Mouse (Mus musculus) neural tube, embryonic 13.5 days (tissue): ENCODE data around the gene B3galt1. TPM values are rescaled to one million over a fixed set of nuclear protein-coding genes. Genes with fewer than 3 reads are reported as not detected.

Experiments
- ATAC-seq: fragments of 200-750 bp; cut with Nextera tagmentation; 2 replicates; pipeline ENCODE4 v1.8.0; 2017; ENCODE audit warnings: low read depth, mild to moderate bottlenecking, moderate TSS enrichment, moderate library complexity
- H3K27ac ChIP-seq: fragments of 300-500 bp; sonication (generic); replicated peaks from 2 replicates; pipeline ENCODE4 v1.5.1; 2015; ENCODE audit warnings: moderate library complexity, mild to moderate bottlenecking, inconsistent platforms
- H3K27me3 ChIP-seq: fragments of 300-500 bp; sonication (generic); 2 replicates; pipeline ENCODE4 v1.6.1; 2015; ENCODE audit warnings: mild to moderate bottlenecking, inconsistent platforms
- H3K36me3 ChIP-seq: fragments of 300-500 bp; sonication (generic); 2 replicates; pipeline ENCODE4 v1.6.1; 2015; ENCODE audit warnings: mild to moderate bottlenecking, inconsistent platforms
- H3K4me1 ChIP-seq: fragments of 300-500 bp; sonication (generic); replicated peaks from 2 replicates; pipeline ENCODE4 v1.6.1; 2015; ENCODE audit warnings: inconsistent platforms
- H3K4me2 ChIP-seq: fragments of 300-500 bp; sonication (generic); 2 replicates; pipeline ENCODE4 v1.6.1; 2015; ENCODE audit warnings: inconsistent platforms, mild to moderate bottlenecking, moderate library complexity
- H3K4me3 ChIP-seq: fragments of 300-500 bp; sonication (generic); 2 replicates; pipeline ENCODE4 v1.5.1; 2015; ENCODE audit warnings: mild to moderate bottlenecking, inconsistent platforms
- H3K9ac ChIP-seq: fragments of 300-500 bp; sonication (generic); 2 replicates; pipeline ENCODE4 v1.6.1; 2015; ENCODE audit warnings: moderate library complexity, mild to moderate bottlenecking, inconsistent platforms
- H3K9me3 ChIP-seq: fragments of 300-500 bp; sonication (generic); 2 replicates; pipeline ENCODE4 v1.6.1; 2016; ENCODE audit warnings: inconsistent platforms
- WGBS: fragments of 180-500 bp; shearing (Covaris S2); methylation state at CpG from one replicate; pipeline ENCODE4 v1.1.7; 2015; 5-methylcytosine and 5-hydroxymethylcytosine counted together
- polyA plus RNA-seq: library from polyadenylated mRNA; unstranded; fragments of >200 nt; fragmentation: Nextera tagmentation; extraction: Ambion mirVana; gene quantifications from 2 replicates; pipeline ENCODE4 v1.2.1, GENCODE M21; 2015

B3galt1 gene
- polyA plus RNA-seq, 1 experiment from 2014 or later = 54.6 TPM

DNA sequence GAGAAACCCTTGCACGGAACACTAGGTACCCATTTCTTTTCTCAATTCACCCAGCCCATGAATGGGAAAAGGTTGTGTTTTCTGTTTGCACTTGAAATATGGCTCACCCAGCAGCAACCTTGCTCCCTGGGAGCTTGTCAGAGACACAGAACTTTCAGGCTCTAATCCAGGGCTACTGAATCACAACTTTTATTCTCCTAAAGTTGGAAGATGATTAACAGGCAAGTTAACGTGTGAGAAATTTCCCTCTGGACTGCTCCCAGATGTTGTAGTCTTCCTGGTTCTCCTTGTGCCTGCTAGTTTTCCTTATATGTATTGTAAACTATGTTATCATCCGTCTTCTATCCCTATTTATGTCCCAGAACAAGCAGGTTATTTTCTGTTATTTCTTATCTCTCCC is 221.9 kb downstream of the B3galt1 start:
- Histone ChIP-seq H3K9ac (no peak overlapping the region), H3K36me3 (no peaks in the 10 kb centered on the region), H3K27ac (no peak overlapping the region), H3K4me1 (no peaks in the 10 kb centered on the region), H3K4me3 (no peak overlapping the region), H3K9me3 (no peaks in the 10 kb centered on the region), H3K27me3 (no peaks in the 10 kb centered on the region), H3K4me2 (no peak overlapping the region)
- WGBS = 75% methylated on average over 3 of the region's 3 CpGs
- ATAC-seq = no peak

DNA sequence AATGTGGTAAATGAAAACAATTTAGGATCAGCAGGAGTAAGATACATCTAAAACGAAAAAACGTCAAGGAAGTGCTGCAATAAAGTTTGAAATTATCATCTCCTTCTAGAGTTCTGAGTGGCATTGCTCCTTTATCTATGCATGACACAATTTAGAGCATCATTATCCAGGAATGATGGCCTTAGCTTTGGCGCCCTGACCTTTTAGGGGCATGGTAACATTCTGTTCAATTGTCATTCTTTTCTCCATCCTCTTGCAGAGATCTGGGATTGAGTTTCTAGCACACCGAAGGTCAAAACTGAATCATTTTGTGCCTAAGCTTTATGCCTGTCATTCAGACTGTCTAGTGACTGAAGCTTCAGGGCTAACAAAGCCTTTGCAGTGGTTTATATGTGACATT is 231.9 kb downstream of the B3galt1 start:
- no peaks in the 10 kb centered on the region for H3K4me1 ChIP-seq
- no peak overlapping the region for H3K27ac ChIP-seq
- H3K9ac ChIP-seq = no peak overlapping the region
- no peaks in the 10 kb centered on the region for H3K27me3 ChIP-seq
- no peak overlapping the region for H3K4me2 ChIP-seq
- 82% methylated on average over 4 of the region's 4 CpGs for WGBS
- 0 out of 2 replicates have a peak, but pooled peaks cover 6% of the 10 kb centered on the region for H3K9me3 ChIP-seq
- no peaks in the 10 kb centered on the region for H3K36me3 ChIP-seq
- ATAC-seq = no peak
- no peak overlapping the region for H3K4me3 ChIP-seq

DNA sequence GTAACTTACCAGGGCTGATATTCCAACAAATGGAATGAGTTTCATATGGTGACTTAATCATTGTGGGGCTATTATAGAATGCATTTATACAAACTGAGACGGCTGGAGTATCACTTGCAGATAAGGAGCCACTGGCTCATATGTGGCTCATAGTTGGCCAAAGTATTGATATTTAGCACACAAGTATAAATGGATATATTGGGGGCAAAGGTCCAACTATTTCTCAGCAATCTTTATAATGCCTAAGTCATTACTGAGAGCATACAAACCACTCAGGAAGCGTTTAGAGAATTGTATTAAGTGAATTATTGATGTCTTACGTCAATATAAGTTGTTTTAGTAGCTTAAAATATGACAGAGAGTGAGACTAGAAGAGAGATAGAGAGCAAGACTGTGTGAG is 234.3 kb downstream of the B3galt1 start:
- Histone ChIP-seq H3K9ac (no peak overlapping the region), H3K27ac (no peak overlapping the region), H3K27me3 (no peaks in the 10 kb centered on the region), H3K4me1 (no peaks in the 10 kb centered on the region), H3K4me3 (no peak overlapping the region), H3K36me3 (no peaks in the 10 kb centered on the region), H3K4me2 (no peak overlapping the region), H3K9me3 (0 out of 2 replicates have a peak, but pooled peaks cover 6% of the 10 kb centered on the region)
- 80% methylated on average over 3 of the region's 3 CpGs for WGBS
- no peak for ATAC-seq

DNA sequence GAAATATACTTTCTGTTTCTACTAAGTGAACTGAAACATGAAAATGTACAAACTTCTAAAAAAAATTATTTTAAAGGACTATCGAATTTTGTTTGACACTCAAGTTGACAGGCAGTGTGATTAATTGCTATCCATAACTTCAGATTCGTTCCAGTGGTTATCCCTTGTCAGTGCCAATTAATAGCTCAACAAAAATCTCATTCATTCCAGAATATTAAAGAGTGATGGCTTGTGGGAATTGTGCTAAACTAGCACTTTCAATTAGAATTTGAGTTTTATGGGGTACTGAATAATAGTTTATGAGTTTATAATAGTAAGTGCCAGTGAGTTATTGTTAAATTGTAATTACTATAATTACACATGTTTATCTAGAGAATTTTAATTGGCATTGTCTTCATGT is 250.5 kb downstream of the B3galt1 start:
- H3K27ac ChIP-seq = no peak overlapping the region
- no peaks in the 10 kb centered on the region; the same call in 1 of the 2 replicates for H3K4me1 ChIP-seq
- no peak overlapping the region for H3K4me2 ChIP-seq
- H3K27me3 ChIP-seq = no peaks in the 10 kb centered on the region
- no peaks in the 10 kb centered on the region for H3K9me3 ChIP-seq
- ATAC-seq = no peak
- WGBS = 50% methylated on average over 2 of the region's 2 CpGs
- H3K4me3 ChIP-seq = no peak overlapping the region
- H3K36me3 ChIP-seq = no peaks in the 10 kb centered on the region
- no peak overlapping the region for H3K9ac ChIP-seq

DNA sequence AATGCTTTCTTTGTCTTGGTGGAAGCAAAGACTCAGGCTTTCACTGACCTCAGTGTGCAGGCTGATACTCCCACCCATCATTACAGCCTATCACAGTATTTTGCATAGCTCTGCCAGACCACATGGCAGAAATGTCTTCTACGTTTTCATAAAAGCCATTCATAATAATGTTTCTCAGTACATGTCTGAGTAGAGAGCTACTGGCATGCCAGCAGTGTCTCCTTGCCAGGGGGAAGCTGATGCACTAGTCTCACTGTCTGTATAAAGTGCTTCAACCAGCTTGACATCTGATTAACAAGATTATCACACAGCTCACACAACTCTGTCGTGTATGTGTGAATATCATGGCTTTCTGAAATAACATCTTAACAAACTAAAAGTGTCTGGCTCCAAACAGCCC is 252.3 kb downstream of the B3galt1 start:
- H3K36me3 ChIP-seq = no peaks in the 10 kb centered on the region
- no peak overlapping the region for H3K4me3 ChIP-seq
- ATAC-seq = no peak
- H3K27me3 ChIP-seq = no peaks in the 10 kb centered on the region
- no peaks in the 10 kb centered on the region; the same call in 1 of the 2 replicates for H3K4me1 ChIP-seq
- H3K9me3 ChIP-seq = no peaks in the 10 kb centered on the region
- H3K4me2 ChIP-seq = no peak overlapping the region
- no peak overlapping the region for H3K9ac ChIP-seq
- no peak overlapping the region for H3K27ac ChIP-seq
- WGBS = 77% methylated on average over 2 of the region's 2 CpGs

DNA sequence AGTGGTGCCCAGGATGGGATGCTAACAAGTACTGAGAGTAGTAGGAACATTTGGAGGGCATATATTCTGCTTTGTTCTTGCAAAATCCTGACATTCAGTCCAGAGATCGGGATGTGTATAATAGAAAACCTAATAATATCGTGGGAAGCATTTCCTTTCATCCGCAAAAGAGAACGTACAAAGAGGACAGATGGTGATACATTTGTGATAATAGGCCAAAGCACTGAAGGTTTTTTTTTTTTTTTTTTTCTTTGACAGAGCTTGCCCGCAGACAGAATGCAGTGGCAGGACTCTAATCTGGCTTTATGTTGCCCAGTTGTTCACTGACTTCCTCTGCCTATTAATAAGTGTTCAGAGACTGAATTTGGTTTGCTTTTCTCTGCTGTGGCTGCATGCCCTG is 256.7 kb downstream of the B3galt1 start:
- no peak overlapping the region for H3K4me2 ChIP-seq
- ATAC-seq = no peak
- H3K4me3 ChIP-seq = no peak overlapping the region
- 57% methylated on average over 5 of the region's 5 CpGs for WGBS
- H3K27ac ChIP-seq = no peak overlapping the region
- no peaks in the 10 kb centered on the region for H3K36me3 ChIP-seq
- no peak overlapping the region for H3K9ac ChIP-seq
- H3K9me3 ChIP-seq = no peaks in the 10 kb centered on the region
- H3K4me1 ChIP-seq = no peaks in the 10 kb centered on the region
- no peaks in the 10 kb centered on the region for H3K27me3 ChIP-seq

DNA sequence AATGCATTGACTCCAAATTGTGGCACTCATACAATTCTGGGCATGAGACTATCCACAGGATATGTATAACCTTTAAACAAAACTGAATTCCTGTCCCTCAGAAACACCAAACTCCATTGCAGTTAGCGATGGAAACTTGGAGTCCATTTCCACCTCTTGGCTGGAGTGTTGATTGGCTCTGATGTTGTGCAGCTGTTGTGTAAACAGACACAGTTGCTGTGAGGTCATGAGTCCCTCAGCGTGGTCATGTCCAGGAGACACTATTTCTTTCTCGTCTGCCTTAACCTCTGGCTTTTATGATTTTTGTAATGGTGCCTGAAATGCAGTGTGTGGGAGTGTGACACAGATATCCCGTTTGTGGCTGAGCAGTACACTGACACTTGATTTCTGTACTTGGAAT is 262.0 kb downstream of the B3galt1 start:
- H3K4me1 ChIP-seq = no peaks in the 10 kb centered on the region
- no peaks in the 10 kb centered on the region for H3K27me3 ChIP-seq
- H3K4me3 ChIP-seq = no peak overlapping the region
- ATAC-seq = no peak
- H3K9me3 ChIP-seq = no peaks in the 10 kb centered on the region
- no peaks in the 10 kb centered on the region for H3K36me3 ChIP-seq
- no peak overlapping the region for H3K9ac ChIP-seq
- no peak overlapping the region for H3K4me2 ChIP-seq
- 90% methylated on average over 4 of the region's 4 CpGs for WGBS
- H3K27ac ChIP-seq = no peak overlapping the region

DNA sequence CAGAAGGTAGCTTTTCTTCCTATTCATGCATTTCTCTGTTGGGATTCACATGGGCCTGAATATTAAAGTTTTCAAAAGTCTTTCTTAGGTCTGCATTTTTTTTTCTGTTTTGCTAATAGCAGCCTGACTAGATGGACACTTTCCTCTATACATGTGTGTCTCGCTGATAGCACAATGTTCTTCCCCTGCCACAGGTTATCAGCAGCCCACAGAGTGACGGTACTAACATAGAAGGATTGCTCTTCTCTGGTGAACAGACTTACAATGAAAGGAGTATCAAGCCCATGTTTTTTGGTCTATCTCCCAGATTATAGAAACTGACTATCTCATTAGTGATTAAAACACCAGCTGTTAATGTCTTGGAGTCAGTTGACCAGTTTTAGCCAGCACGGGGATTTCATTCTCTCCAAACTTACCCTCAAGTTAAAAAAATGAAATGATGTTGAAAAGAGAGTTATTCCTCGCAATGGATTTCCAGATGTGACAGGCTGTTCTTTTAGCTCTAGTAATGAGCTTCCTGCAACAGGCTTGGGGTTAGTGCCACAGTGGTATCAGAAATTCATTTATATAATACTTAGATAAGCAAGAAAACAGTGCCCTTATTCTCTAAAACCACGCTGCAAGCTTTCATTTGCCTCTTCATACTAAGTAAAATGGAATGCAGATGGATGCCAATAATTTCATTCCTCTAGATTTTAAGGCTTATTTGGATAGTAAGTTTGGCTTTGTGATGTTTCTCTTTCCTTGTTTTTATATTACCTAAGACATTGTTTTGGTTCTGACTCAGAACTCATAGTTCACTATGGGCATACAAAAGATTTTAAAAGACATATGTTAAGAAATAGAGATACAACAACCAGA is 263.6 kb downstream of the B3galt1 start:
- Histone ChIP-seq H3K9me3 (no peaks in the 10 kb centered on the region), H3K4me3 (no peak overlapping the region)
- 89% methylated on average over 5 of the region's 5 CpGs for WGBS

DNA sequence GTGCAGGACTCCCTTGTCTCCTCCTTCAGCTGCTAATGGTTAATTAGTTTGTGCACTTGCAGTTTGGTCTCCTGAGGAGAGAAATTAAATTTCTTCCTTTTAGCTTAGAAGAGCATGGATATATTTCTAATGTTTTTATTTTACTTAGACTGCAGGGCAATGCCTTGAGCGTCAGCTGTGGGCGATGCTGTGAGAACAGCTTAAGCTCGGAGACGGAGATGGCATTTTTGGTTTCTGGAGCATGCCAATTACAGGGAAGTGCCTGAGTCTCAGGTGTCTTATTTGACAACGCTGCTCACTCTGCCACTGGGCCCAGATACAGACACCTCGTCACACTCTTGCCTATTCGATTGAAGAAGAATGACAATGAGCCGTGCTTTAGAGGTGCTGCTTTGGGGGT is 282.1 kb downstream of the B3galt1 start:
- H3K9ac ChIP-seq = no peak overlapping the region
- no peak overlapping the region for H3K4me2 ChIP-seq
- no peak for ATAC-seq
- no peak overlapping the region for H3K27ac ChIP-seq
- H3K36me3 ChIP-seq = no peaks in the 10 kb centered on the region
- H3K9me3 ChIP-seq = no peaks in the 10 kb centered on the region
- peaks cover 9% of the 10 kb centered on the region; the same call in 1 of the 2 replicates for H3K4me1 ChIP-seq
- 77% methylated on average over 8 of the region's 8 CpGs for WGBS
- H3K27me3 ChIP-seq = no peaks in the 10 kb centered on the region
- no peak overlapping the region for H3K4me3 ChIP-seq

More for the DNA sequence above, 263.6 kb downstream of the B3galt1 start:
- no peak overlapping the region for H3K9ac ChIP-seq
- no peak overlapping the region for H3K4me2 ChIP-seq
- ATAC-seq = no peak
- H3K4me1 ChIP-seq = no peaks in the 10 kb centered on the region
- H3K27ac ChIP-seq = no peak overlapping the region
- no peaks in the 10 kb centered on the region for H3K27me3 ChIP-seq
- H3K36me3 ChIP-seq = no peaks in the 10 kb centered on the region

DNA sequence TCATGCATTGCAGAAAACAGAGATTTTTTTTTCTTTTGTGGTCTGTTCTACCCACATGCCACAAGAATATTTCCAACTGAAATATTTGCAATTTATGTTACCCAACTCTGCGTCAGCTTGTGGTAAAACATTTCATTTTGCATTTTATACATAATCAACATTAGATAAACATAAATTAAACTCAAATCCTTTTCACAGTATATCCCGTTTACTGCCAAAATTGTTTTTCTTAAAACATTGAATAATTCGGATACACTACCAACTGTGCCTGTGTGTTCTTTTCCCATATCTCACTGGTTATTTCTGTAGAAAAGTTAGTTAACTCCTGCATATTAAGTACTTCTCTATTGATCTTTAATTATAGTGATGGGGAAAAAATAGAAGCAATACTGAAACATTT is 285.1 kb downstream of the B3galt1 start:
- ATAC-seq = no peak

DNA sequence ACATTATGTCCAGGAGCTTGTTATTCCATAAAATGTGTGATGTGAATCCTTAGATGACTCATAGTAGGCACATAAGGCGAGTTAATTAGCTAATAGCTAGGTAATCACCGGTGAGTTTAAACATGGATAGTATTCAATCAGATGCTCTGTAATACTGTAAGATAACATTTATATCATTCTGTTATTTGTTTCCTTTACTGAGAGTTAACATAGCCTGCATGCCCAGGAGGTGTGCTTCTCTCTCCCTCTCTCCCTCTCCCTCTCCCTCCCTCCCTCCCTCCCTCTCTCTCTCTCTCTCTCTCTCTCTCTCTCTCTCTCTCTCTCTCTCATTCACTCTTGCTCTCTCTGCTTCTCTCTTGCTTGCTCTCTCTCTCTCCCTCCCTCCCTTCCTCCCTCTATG is 292.7 kb downstream of the B3galt1 start:
- Histone ChIP-seq H3K36me3 (no peaks in the 10 kb centered on the region), H3K4me1 (peaks cover 6% of the 10 kb centered on the region; the same call in 1 of the 2 replicates), H3K4me2 (no peak overlapping the region), H3K4me3 (no peak overlapping the region), H3K9ac (no peak overlapping the region), H3K27ac (peak overlapping the region; percentile 46), H3K27me3 (no peaks in the 10 kb centered on the region), H3K9me3 (no peaks in the 10 kb centered on the region)
- WGBS = 69% methylated on average over 2 of the region's 2 CpGs
- peak; percentile 61; the same call in 1 of the 2 replicates for ATAC-seq

More for the DNA sequence above, 285.1 kb downstream of the B3galt1 start:
- Histone ChIP-seq H3K9me3 (no peaks in the 10 kb centered on the region), H3K36me3 (no peaks in the 10 kb centered on the region), H3K4me3 (no peak overlapping the region), H3K4me2 (no peak overlapping the region), H3K4me1 (peaks cover 9% of the 10 kb centered on the region; the same call in 1 of the 2 replicates), H3K9ac (no peak overlapping the region), H3K27me3 (no peaks in the 10 kb centered on the region), H3K27ac (no peak overlapping the region)
- 88% methylated on average over 3 of the region's 3 CpGs for WGBS

DNA sequence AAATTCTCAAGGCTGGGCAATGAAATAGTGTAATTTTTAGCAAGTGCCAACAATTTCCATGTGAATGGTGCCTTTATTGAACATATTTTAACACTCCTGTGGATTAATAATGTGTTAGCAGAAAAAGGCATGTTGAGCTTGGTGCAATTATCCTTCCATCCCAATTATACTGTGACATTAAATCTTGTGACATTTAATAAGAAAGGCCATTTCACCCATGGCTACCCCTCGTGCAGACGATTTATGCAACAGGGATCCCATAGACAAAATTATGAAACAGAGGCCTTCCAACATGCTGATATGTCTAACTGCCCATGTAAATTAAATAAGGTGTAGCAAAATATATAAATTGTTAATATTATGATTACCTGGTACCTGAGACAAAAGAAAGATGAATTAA is 293.3 kb downstream of the B3galt1 start:
- H3K27me3 ChIP-seq = no peaks in the 10 kb centered on the region
- H3K4me3 ChIP-seq = no peak overlapping the region
- peak overlapping the region; percentile 46 for H3K27ac ChIP-seq
- no peak overlapping the region for H3K9ac ChIP-seq
- 46% methylated on average over 2 of the region's 2 CpGs for WGBS
- H3K4me2 ChIP-seq = no peak overlapping the region
- ATAC-seq = peak; percentile 72; the same call in 1 of the 2 replicates
- no peaks in the 10 kb centered on the region for H3K9me3 ChIP-seq
- peaks cover 6% of the 10 kb centered on the region; the same call in 1 of the 2 replicates for H3K4me1 ChIP-seq
- H3K36me3 ChIP-seq = no peaks in the 10 kb centered on the region

DNA sequence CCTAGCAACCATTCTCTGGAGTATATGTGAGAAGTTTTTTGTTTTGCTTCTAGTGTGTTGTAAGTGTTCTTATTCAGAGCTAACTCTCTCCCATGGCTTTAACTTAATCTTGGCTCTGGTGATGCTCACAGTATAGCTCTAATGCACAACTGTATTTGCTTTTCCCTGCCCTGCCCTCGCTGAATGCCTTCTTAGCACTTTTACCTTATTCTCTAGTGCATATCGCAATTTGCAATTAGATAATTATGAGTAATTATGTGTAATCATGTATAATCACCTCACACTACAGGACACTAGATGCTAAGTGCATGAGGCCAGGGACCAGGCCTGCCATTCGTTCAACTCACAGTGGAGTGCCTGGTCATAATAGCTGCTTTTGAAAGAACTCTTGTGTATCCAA is 307.7 kb downstream of the B3galt1 start:
- 64% methylated on average over 3 of the region's 3 CpGs for WGBS
- no peak for ATAC-seq

More for the DNA sequence above, 307.7 kb downstream of the B3galt1 start:
- no peak overlapping the region for H3K4me3 ChIP-seq
- no peak overlapping the region for H3K27ac ChIP-seq
- no peak overlapping the region for H3K4me2 ChIP-seq
- H3K27me3 ChIP-seq = no peaks in the 10 kb centered on the region
- H3K36me3 ChIP-seq = no peaks in the 10 kb centered on the region
- H3K4me1 ChIP-seq = no peaks in the 10 kb centered on the region
- no peak overlapping the region for H3K9ac ChIP-seq
- no peaks in the 10 kb centered on the region for H3K9me3 ChIP-seq
